Mouse (Mus musculus) small intestine, adult 2 months (tissue): ENCODE measurements around the gene Cdkn2d. TPM values are rescaled to one million over a fixed set of nuclear protein-coding genes. Genes with fewer than 3 reads are reported as not detected.

Source experiments
- H3K27ac ChIP-seq: fragments of 200-500 bp; 2 replicates; pipeline ENCODE4 v1.5.1; 2012; ENCODE audit warnings: low read depth, low read length, control low read depth, inconsistent platforms; ENCODE audit not compliant: insufficient read depth
- H3K27me3 ChIP-seq: fragments of 200-500 bp; 2 replicates; pipeline ENCODE4 v1.6.1; 2012; ENCODE audit warnings: mild to moderate bottlenecking, moderate library complexity, low read length, inconsistent platforms; ENCODE audit not compliant: control insufficient read depth, insufficient read depth
- H3K36me3 ChIP-seq: fragments of 200-500 bp; 2 replicates; pipeline ENCODE4 v1.6.1; 2012; ENCODE audit warnings: mild to moderate bottlenecking, low read length, control low read depth, inconsistent platforms; ENCODE audit not compliant: control insufficient read depth, insufficient read depth
- H3K4me1 ChIP-seq: fragments of 200-500 bp; 2 replicates; pipeline ENCODE4 v1.6.1; 2012; ENCODE audit warnings: low read length, inconsistent platforms, mixed read lengths; ENCODE audit not compliant: control insufficient read depth, insufficient read depth, insufficient read length
- H3K4me3 ChIP-seq: fragments of 200-500 bp; 2 replicates; pipeline ENCODE4 v1.5.1; 2012; ENCODE audit warnings: low read depth, mild to moderate bottlenecking, control low read depth, inconsistent platforms, low read length, moderate library complexity
- CTCF ChIP-seq: fragments of 200-500 bp; IDR thresholded peaks from 2 replicates; pipeline ENCODE4 v1.5.1; 2012; ENCODE audit warnings: low read depth, mild to moderate bottlenecking, control low read depth, inconsistent platforms, low read length, moderate library complexity, mixed read lengths; ENCODE audit not compliant: insufficient replicate concordance, insufficient read length; ENCODE audit errors: extremely low read depth
- POLR2A ChIP-seq: fragments of 200-500 bp; IDR thresholded peaks from 2 replicates; pipeline ENCODE4 v1.6.1; 2012; ENCODE audit warnings: low read depth, mild to moderate bottlenecking, control low read depth, inconsistent platforms, low read length, moderate library complexity
- WGBS: fragments of 180-500 bp; shearing (Covaris S2); methylation state at CpG from one replicate; pipeline ENCODE4 v1.1.7; 2018; 5-methylcytosine and 5-hydroxymethylcytosine counted together
- polyA plus RNA-seq: library from polyadenylated mRNA; depleted of rRNA; stranded (reverse); fragments of >200 nt; gene quantifications from 2 replicates; pipeline ENCODE4 v1.2.3, GENCODE M21; 2012

Cdkn2d gene
- polyA plus RNA-seq, 1 experiment, result 27.1 TPM

DNA sequence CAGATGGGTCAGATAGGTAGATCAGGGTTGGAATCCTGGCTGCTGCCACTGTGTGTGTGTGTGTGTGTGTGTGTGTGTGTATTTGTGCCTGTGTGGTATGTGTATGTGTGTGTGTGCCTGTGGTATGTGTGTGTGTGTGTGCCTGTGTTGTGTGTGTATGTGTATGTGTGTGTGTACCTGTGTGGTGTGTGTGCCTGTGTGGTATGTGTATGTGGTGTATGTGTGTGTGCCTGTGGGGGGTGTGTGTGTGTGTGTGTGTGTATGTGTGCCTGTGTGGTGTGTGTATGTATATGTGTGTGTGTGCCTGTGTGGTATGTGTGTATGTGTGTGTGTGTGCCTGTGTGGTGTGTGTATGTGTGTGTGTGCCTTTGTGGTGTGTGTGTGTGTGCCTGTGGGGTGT, 36.5 kb downstream of the Cdkn2d start:
- no peak overlapping the region for H3K4me3 ChIP-seq
- H3K4me1 ChIP-seq, result no peaks in the 10 kb centered on the region; the same call in 1 of the 2 replicates
- peaks cover 2% of the 10 kb centered on the region; the same call in 1 of the 2 replicates for H3K27me3 ChIP-seq
- H3K27ac ChIP-seq, result no peak overlapping the region
- no peaks in the 10 kb centered on the region for H3K36me3 ChIP-seq
- TF ChIP-seq POLR2A (no peak), CTCF (no peak)

DNA sequence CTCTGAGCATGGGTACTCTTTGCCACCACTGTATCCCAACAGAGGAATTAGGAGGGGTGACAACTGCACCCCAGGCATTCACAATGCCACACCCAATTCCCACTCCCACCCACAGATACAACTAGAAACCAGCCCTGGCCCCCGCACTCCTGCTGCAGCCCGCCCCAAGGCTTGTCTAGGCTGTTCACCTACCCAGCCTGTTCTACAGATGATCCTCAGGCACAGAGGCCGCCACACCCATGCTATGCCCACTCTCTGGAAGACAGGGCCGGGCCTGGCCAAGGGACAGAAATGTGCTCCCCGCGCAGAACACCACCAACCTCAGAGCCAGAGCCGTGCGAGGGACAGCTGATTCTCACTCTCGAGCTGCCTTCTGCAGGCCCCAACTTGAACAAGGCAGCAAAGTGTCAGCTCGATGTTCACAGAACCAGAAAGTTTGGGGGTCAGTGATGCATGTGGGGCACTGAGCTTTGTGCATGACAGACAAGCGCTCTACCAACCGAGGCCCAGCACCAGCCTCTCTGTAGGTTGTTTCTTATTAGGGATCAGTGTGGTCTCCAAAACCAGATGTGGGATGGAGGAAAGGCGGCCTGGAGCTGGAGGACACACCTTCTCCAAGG, 40.0 kb downstream of the Cdkn2d start:
- H3K36me3 ChIP-seq, result no peaks in the 10 kb centered on the region
- WGBS, result 74% methylated on average over 13 of the region's 13 CpGs
- H3K27me3 ChIP-seq, result peaks cover 21% of the 10 kb centered on the region
- no peak overlapping the region for H3K4me3 ChIP-seq
- TF ChIP-seq CTCF, result no peak
- no peak for TF ChIP-seq POLR2A
- peaks cover 2% of the 10 kb centered on the region for H3K4me1 ChIP-seq
- H3K27ac ChIP-seq, result no peak overlapping the region

DNA sequence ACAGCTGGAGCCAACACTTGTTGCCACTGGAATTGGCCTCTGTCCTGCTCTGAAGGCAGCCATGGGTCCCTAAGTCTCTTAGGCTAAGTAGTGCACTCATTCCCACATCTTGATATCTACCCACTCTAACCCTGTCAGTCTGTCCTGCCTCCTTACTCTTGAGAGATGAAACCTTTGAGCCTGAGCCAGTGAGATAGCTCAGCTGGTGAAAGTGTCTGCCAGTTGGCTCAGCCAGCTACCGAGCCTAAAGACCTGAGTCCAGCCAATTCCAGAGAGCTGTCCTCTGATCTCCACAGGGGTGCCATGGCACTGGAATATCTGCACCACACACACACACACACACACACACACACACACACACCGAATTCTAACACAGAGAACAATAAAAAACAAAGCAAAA, 40.7 kb downstream of the Cdkn2d start:
- Histone ChIP-seq H3K36me3 (no peaks in the 10 kb centered on the region), H3K27ac (no peak overlapping the region), H3K27me3 (peaks cover 23% of the 10 kb centered on the region), H3K4me3 (no peak overlapping the region), H3K4me1 (peaks cover 2% of the 10 kb centered on the region)
- WGBS, result 53% methylated on average over 2 of the region's 2 CpGs
- no peak for TF ChIP-seq POLR2A
- no peak for TF ChIP-seq CTCF

DNA sequence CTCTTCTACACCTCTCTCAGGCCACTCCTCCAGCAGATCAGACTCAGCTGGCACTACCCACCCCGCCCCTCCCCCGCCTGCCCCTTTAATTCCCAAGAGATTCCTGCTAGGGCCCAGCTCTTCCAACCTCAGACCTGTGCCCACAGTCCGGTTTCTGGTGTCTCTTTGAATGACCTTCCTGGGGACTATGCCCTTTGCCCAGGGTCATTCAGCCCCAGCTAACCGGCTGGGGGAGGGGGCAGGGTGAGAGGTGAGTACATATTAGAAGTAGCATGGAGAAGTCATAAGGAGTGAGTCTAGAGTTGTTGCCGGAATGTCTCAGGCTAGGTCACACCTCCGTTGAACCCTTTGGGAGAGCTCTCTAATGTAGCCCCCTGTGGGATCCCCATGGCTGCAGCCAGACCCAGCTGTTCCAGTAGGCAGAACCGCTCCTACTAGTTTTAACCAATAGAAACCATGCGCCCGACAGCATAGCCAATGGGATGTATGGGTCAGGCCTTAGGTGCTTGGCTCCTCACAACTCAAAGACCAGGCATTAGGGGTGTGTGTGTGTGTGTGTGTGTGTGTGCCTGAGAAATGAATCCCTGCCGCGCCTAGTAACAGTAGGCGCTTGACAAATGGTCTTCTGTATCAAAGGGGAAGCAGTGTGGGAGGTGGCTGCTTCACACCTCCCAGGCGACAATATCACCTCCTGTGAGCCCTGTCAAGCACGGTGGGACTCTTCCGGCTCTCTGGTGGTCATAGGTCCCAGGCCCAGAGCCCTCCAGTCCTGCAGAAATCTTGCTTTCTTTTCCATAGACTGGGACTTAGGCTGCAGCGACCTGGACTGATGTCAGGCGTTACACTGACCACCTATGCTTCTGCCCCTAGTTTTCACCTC, 41.3 kb downstream of the Cdkn2d start:
- 44% methylated on average over 17 of the region's 17 CpGs for WGBS
- Histone ChIP-seq H3K4me3 (no peak overlapping the region), H3K4me1 (peaks cover 2% of the 10 kb centered on the region), H3K27ac (no peak overlapping the region), H3K36me3 (no peaks in the 10 kb centered on the region), H3K27me3 (peaks cover 29% of the 10 kb centered on the region)
- TF ChIP-seq CTCF, result no peak
- TF ChIP-seq POLR2A, result no peak

DNA sequence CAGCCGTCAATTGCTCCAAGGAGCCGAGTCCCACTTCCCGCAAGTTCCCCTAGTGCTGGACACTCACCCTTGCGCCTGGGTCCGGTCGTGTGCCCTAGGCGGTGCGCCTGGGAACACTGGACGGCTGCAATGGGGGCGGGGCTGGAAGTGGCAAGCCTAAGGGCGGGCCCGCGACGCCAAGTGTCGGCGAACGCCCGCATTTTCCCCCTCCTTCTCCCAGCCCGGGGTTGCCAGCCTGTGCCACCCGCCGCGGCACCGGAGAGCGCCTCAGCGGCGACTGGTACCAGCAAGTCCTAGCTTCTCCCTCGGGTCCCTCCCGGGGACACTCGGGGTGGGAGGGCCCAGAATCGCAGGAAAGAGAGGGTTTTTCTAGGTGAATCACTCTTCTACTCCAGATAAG, 42.9 kb downstream of the Cdkn2d start, which contains the start of gene S1pr5:
Gene S1pr5, minus strand, starts transcription at position 118 of the 400 bp plus-strand sequence.
- H3K4me1 ChIP-seq, result peaks cover 12% of the 10 kb centered on the region
- no peak for TF ChIP-seq POLR2A
- TF ChIP-seq CTCF, result no peak
- peak within 1 kb of the TSS; percentile 57 for H3K4me3 ChIP-seq
- peaks cover 44% of the 10 kb centered on the region for H3K27me3 ChIP-seq
- no peaks in the 10 kb centered on the region for H3K36me3 ChIP-seq
- 2% methylated on average over 29 of the region's 30 CpGs for WGBS
- no peak within 1 kb of the TSS for H3K27ac ChIP-seq

DNA sequence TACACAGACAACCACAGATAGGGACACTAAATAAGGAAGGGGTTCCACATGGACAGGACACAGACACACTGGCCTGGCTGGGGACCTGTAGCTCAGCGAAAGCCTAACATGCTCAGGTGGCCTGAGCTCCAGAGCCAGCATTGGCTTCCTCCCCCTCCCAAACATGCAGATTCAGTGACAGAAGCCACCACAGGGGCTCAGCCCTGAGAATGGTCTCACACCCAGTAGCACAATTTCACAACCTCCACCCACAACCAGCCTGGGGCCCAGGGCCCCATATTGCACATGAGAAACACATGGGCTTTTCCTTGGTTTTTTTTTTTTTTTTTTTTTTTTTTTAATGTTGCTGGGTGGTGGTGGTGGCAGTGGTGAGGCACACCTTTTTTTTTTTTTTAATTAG, 44.9 kb downstream of the Cdkn2d start:
- WGBS, result 100% methylated on average over 1 of the region's 1 CpGs

DNA sequence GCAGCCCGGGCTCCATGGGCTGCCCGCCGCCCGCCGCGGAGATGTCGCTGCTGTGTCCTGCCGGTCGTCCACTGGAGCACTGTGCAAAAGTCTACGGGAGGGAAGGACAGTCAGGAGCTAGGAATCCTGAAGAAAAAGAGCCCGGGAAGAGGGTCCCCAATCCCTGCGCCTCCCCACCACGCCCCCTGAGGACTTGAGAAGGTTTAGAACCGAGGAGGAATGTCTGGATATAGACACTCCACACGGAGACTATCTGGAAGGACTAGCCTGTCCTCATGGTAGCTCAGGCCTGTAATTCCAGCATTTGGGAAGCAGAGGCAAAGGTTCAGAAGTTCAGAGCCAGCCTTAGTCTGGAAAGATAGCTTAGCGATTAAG, 46.1 kb downstream of the Cdkn2d start:
- H3K36me3 ChIP-seq, result no peaks in the 10 kb centered on the region
- H3K4me3 ChIP-seq, result peak overlapping the region; percentile 55
- WGBS, result 3% methylated on average over 16 of the region's 16 CpGs
- H3K27me3 ChIP-seq, result peaks cover 50% of the 10 kb centered on the region
- no peak overlapping the region for H3K27ac ChIP-seq
- TF ChIP-seq CTCF (no peak), POLR2A (no peak)
- H3K4me1 ChIP-seq, result peaks cover 12% of the 10 kb centered on the region

More for the DNA sequence above, 44.9 kb downstream of the Cdkn2d start:
- Histone ChIP-seq H3K36me3 (no peaks in the 10 kb centered on the region), H3K4me1 (peaks cover 12% of the 10 kb centered on the region), H3K4me3 (no peak overlapping the region), H3K27me3 (peaks cover 50% of the 10 kb centered on the region), H3K27ac (no peak overlapping the region)
- TF ChIP-seq POLR2A, result no peak
- TF ChIP-seq CTCF, result no peak
